Comparison of ENCODE assay signal across 26 mouse cellular contexts in genomic region chr2:172230126-172230525, GRCm38 (mm10). TPM values are rescaled to one million over a fixed set of nuclear protein-coding genes. Genes with fewer than 3 reads are reported as not detected.
DNase-seq lines count a peak whose midpoint lies in the region; ATAC-seq and TF ChIP-seq lines count a peak whose summit lies in the region.
"Had no signal": no experiment of that assay in that cellular context is flagged by ENCODE, and none has a peak within 500 bp of the region (broad histone marks: within the 10 kb centered on the region; RNA-seq: fewer than 3 reads in every experiment).

No protein-coding gene starts in this region.

- H3K4me1 ChIP-seq in forebrain, embryonic 11.5 days (replicated peaks; ENCODE audit: control insufficient read depth, insufficient read depth, low read length) = no peaks in the 10 kb centered on the region
- no peaks in the 10 kb centered on the region for H3K4me1 ChIP-seq in forebrain, embryonic 13.5 days
- H3K4me1 ChIP-seq in heart, embryonic 10.5 days = peaks cover 29% of the 10 kb centered on the region
- H3K4me1 ChIP-seq in liver, postnatal 0 days (ENCODE audit: insufficient read depth) = no peaks in the 10 kb centered on the region
- H3K4me1 ChIP-seq in stomach, postnatal 0 days (replicated peaks; ENCODE audit: control insufficient read depth, insufficient read depth) = no peaks in the 10 kb centered on the region
- H3K4me1 ChIP-seq: embryonic facial prominence, embryonic 10.5 days; embryonic facial prominence, embryonic 12.5 days; forebrain, embryonic 12.5 days had no signal

- no peak for TF ChIP-seq EP300 in liver, postnatal 0 days (IDR thresholded peaks at IDR 0.05; ENCODE audit: low read depth)
- TF ChIP-seq EP300 in stomach, postnatal 0 days (optimal IDR thresholded peaks at IDR 0.05) = no peak

- H3K9ac ChIP-seq in forebrain, embryonic 11.5 days (ENCODE audit: low read length) = no peak overlapping the region
- H3K9ac ChIP-seq in forebrain, embryonic 13.5 days = no peak overlapping the region
- no peak overlapping the region for H3K9ac ChIP-seq in liver, postnatal 0 days (replicated peaks)
- H3K9ac ChIP-seq in stomach, postnatal 0 days (ENCODE audit: low read length) = no peak overlapping the region
- H3K9ac ChIP-seq: embryonic facial prominence, embryonic 12.5 days; forebrain, embryonic 12.5 days; forebrain, embryonic 15.5 days had no signal

- no peak for ATAC-seq in forebrain, embryonic 11.5 days (replicated peaks; ENCODE audit: low FRiP score)
- ATAC-seq in forebrain, embryonic 13.5 days = no peak
- ATAC-seq in liver, postnatal 0 days = no peak
- 0 out of 2 replicates have a peak, but pooled peaks have one; percentile 8 for ATAC-seq in stomach, postnatal 0 days (ENCODE audit: low FRiP score, low TSS enrichment)
- ATAC-seq: activated CD4-positive, CD25-positive, alpha-beta regulatory T cell, adult 4 months; CD4-positive, CD25-positive, alpha-beta regulatory T cell, adult 4 months; forebrain, embryonic 15.5 days; Patski had no signal

- no peaks in the 10 kb centered on the region for H3K27me3 ChIP-seq in forebrain, embryonic 11.5 days (ENCODE audit: control insufficient read depth, insufficient read depth, low read length)
- no peaks in the 10 kb centered on the region for H3K27me3 ChIP-seq in forebrain, embryonic 13.5 days
- no peaks in the 10 kb centered on the region for H3K27me3 ChIP-seq in heart, embryonic 10.5 days (ENCODE audit: insufficient read depth, poor library complexity, severe bottlenecking)
- H3K27me3 ChIP-seq in liver, postnatal 0 days (ENCODE audit: insufficient read depth, low read length) = no peaks in the 10 kb centered on the region
- no peaks in the 10 kb centered on the region for H3K27me3 ChIP-seq in stomach, postnatal 0 days (ENCODE audit: control insufficient read depth, insufficient read depth, low read length)
- H3K27me3 ChIP-seq: embryonic facial prominence, embryonic 12.5 days; forebrain, embryonic 12.5 days; forebrain, embryonic 15.5 days; Patski had no signal

- no peaks in the 10 kb centered on the region for H3K36me3 ChIP-seq in forebrain, embryonic 11.5 days (ENCODE audit: control insufficient read depth, insufficient read depth, low read length)
- no peaks in the 10 kb centered on the region for H3K36me3 ChIP-seq in forebrain, embryonic 13.5 days (ENCODE audit: poor library complexity, severe bottlenecking)
- no peaks in the 10 kb centered on the region for H3K36me3 ChIP-seq in heart, embryonic 10.5 days
- no peaks in the 10 kb centered on the region for H3K36me3 ChIP-seq in liver, postnatal 0 days (replicated peaks; ENCODE audit: insufficient read depth, low read length)
- no peaks in the 10 kb centered on the region for H3K36me3 ChIP-seq in stomach, postnatal 0 days (ENCODE audit: control insufficient read depth, insufficient read depth, low read length)
- H3K36me3 ChIP-seq: embryonic facial prominence, embryonic 10.5 days; embryonic facial prominence, embryonic 12.5 days; forebrain, embryonic 12.5 days; forebrain, embryonic 15.5 days; G1E had no signal

- 63% methylated on average over 4 of the region's 4 CpGs for whole genome bisulfite sequencing in forebrain, embryonic 11.5 days
- 80% methylated on average over 4 of the region's 4 CpGs for WGBS in forebrain, embryonic 13.5 days
- WGBS in heart, embryonic 10.5 days = 36% methylated on average over 4 of the region's 4 CpGs
- WGBS in liver, postnatal 0 days (ENCODE audit: insufficient replicate concordance) = 49% methylated on average over 4 of the region's 4 CpGs
- WGBS in stomach, postnatal 0 days = 41% methylated on average over 4 of the region's 4 CpGs

- no peak overlapping the region for H3K4me2 ChIP-seq in forebrain, embryonic 11.5 days (ENCODE audit: low read depth, low read length, severe bottlenecking)
- no peak overlapping the region for H3K4me2 ChIP-seq in forebrain, embryonic 13.5 days
- no peak overlapping the region for H3K4me2 ChIP-seq in liver, postnatal 0 days (ENCODE audit: low read depth, low read length)
- no peak overlapping the region for H3K4me2 ChIP-seq in stomach, postnatal 0 days (replicated peaks; ENCODE audit: low read depth)
- H3K4me2 ChIP-seq: embryonic facial prominence, embryonic 12.5 days; forebrain, embryonic 12.5 days; forebrain, embryonic 15.5 days had no signal

- TF ChIP-seq CTCF in liver, postnatal 0 days (IDR thresholded peaks at IDR 0.05; ENCODE audit: low read depth) = no peak
- TF ChIP-seq CTCF in stomach, postnatal 0 days (IDR thresholded peaks at IDR 0.05; ENCODE audit: low read depth) = no peak

- no peaks in the 10 kb centered on the region for H3K9me3 ChIP-seq in forebrain, embryonic 11.5 days (ENCODE audit: control insufficient read depth, low read length)
- H3K9me3 ChIP-seq in forebrain, embryonic 13.5 days (replicated peaks) = no peaks in the 10 kb centered on the region
- H3K9me3 ChIP-seq in heart, embryonic 10.5 days = no peaks in the 10 kb centered on the region
- H3K9me3 ChIP-seq in liver, postnatal 0 days (ENCODE audit: low read length) = 0 out of 2 replicates have a peak, but pooled peaks cover 2% of the 10 kb centered on the region
- H3K9me3 ChIP-seq in stomach, postnatal 0 days (ENCODE audit: control insufficient read depth, low read length) = no peaks in the 10 kb centered on the region
- H3K9me3 ChIP-seq: embryonic facial prominence, embryonic 10.5 days; embryonic facial prominence, embryonic 12.5 days; forebrain, embryonic 12.5 days; forebrain, embryonic 15.5 days had no signal

- no peak overlapping the region for H3K4me3 ChIP-seq in forebrain, embryonic 11.5 days (ENCODE audit: low read depth, low read length)
- H3K4me3 ChIP-seq in forebrain, embryonic 13.5 days = no peak overlapping the region
- no peak overlapping the region for H3K4me3 ChIP-seq in heart, embryonic 10.5 days
- no peak overlapping the region for H3K4me3 ChIP-seq in liver, postnatal 0 days (ENCODE audit: low read depth, low read length)
- H3K4me3 ChIP-seq in stomach, postnatal 0 days (ENCODE audit: low read depth, low read length) = no peak overlapping the region
- H3K4me3 ChIP-seq: embryonic facial prominence, embryonic 10.5 days; embryonic facial prominence, embryonic 12.5 days; forebrain, embryonic 12.5 days; forebrain, embryonic 15.5 days had no signal

- H3K27ac ChIP-seq in forebrain, embryonic 11.5 days (ENCODE audit: low read depth, low read length) = no peak overlapping the region
- no peak overlapping the region for H3K27ac ChIP-seq in forebrain, embryonic 13.5 days
- peak overlapping the region; percentile 62; the same call in 1 of the 2 replicates for H3K27ac ChIP-seq in heart, embryonic 10.5 days
- no peak overlapping the region for H3K27ac ChIP-seq in liver, postnatal 0 days (ENCODE audit: low read depth)
- no peak overlapping the region for H3K27ac ChIP-seq in stomach, postnatal 0 days (replicated peaks)
- H3K27ac ChIP-seq: embryonic facial prominence, embryonic 10.5 days; embryonic facial prominence, embryonic 12.5 days; forebrain, embryonic 12.5 days; forebrain, embryonic 15.5 days had no signal

- peak; percentile 38 for DNase-seq in forebrain, embryonic 11.5 days (ENCODE audit: low spot score)
- peak; percentile 55 for DNase-seq in heart, embryonic 10.5 days (ENCODE audit: low spot score)
- no peak for DNase-seq in heart, adult 18-20 months
- peak; percentile 0 for DNase-seq in liver
- no peak for DNase-seq in liver, postnatal 0 days
- no peak for DNase-seq in stomach, postnatal 0 days (ENCODE audit: low spot score)
- DNase-seq: adrenal gland, adult 8-10 months; adrenal gland, postnatal 14 days; adrenal gland, postnatal 36 days; B cell, adult 2 months; cerebellum, adult 11-12 months; cerebellum, adult 2 months; cerebellum, adult 9-10 months; cerebellum, postnatal 10 days; cerebellum, postnatal 25 days had no signal

RNA-seq across cellular contexts. Expression of gene Mc3r, which starts 18.2 kb away (rescaled TPM):
- 0.09 TPM in 1 of 2 replicates, not detected in the other for polyA plus RNA-seq in forebrain, embryonic 11.5 days (2014; fragmentation: Nextera tagmentation; extraction: Ambion mirVana)
- 0.10 and 0.15 TPM in 2 replicates for polyA plus RNA-seq in forebrain, embryonic 13.5 days (2015; fragmentation: Nextera tagmentation; extraction: Ambion mirVana)
- polyA plus RNA-seq in heart, embryonic 10.5 days (2016; fragmentation: Nextera tagmentation; extraction: Ambion mirVana) = not detected in 2 replicates
- not detected for total RNA-seq in heart, adult 18-20 months (2021)
- not detected in 2 replicates for polyA plus RNA-seq in liver, postnatal 0 days (2015; fragmentation: Nextera tagmentation; extraction: Ambion mirVana)
- not detected in 2 replicates for polyA plus RNA-seq in stomach, postnatal 0 days (2015; fragmentation: Nextera tagmentation; extraction: Ambion mirVana)
- total RNA-seq: adrenal gland, adult 18-20 months; adrenal gland, adult 8-10 months; adrenal gland, postnatal 14 days; adrenal gland, postnatal 36 days; CH12.LX had no signal
- polyA plus RNA-seq: activated CD4-positive, CD25-positive, alpha-beta regulatory T cell, adult 4 months; CD4-positive, CD25-positive, alpha-beta regulatory T cell, adult 4 months; embryonic facial prominence, embryonic 10.5 days; embryonic facial prominence, embryonic 12.5 days; forebrain, embryonic 12.5 days; G1E; Patski had no signal

Comparison
In these comparisons a context has a peak if more than half of its experiments do, and no peak if none do; other contexts are left out.
1. DNase-seq: peak in forebrain, embryonic 11.5 days (single experiment), heart, embryonic 10.5 days (single experiment) and liver (single experiment); none in heart, adult 18-20 months (0 of 2), liver, postnatal 0 days (single experiment) and stomach, postnatal 0 days (single experiment).